Mouse (Mus musculus) heart, postnatal 0 days (tissue): Measurements from ENCODE around the gene Ptk6. TPM values are rescaled to one million over a fixed set of nuclear protein-coding genes. Genes with fewer than 3 reads are reported as not detected.
"Not testable (repeated sequence)": the region's sequence is repeated elsewhere in the genome, so short reads cannot be mapped to it uniquely, and the experiment has no call there.

Experiments
- ATAC-seq: fragments of 200-750 bp; cut with Nextera tagmentation; 2 replicates; pipeline ENCODE4 v1.8.0; 2017; ENCODE audit warnings: low read depth, moderate number of reproducible peaks, moderate library complexity; ENCODE audit not compliant: insufficient read depth
- DNase-seq: peaks from one replicate; pipeline ENCODE4 v3.0.0-alpha.2; 2016; ENCODE audit warnings: low spot score
- H3K27ac ChIP-seq: fragments of 300-500 bp; sonication (generic); 2 replicates; pipeline ENCODE4 v1.5.1; 2014; ENCODE audit warnings: low read depth, mild to moderate bottlenecking
- H3K27me3 ChIP-seq: fragments of 300-500 bp; sonication (generic); 2 replicates; pipeline ENCODE4 v1.6.1; 2014; ENCODE audit warnings: low read length, mixed read lengths; ENCODE audit not compliant: control insufficient read depth, insufficient read depth
- H3K36me3 ChIP-seq: fragments of 300-500 bp; sonication (generic); replicated peaks from 2 replicates; pipeline ENCODE4 v1.6.1; 2014; ENCODE audit warnings: low read length, mixed read lengths; ENCODE audit not compliant: control insufficient read depth, insufficient read depth
- H3K4me1 ChIP-seq: fragments of 300-500 bp; sonication (generic); 2 replicates; pipeline ENCODE4 v1.6.1; 2014; ENCODE audit warnings: antibody characterized with exemption; ENCODE audit not compliant: control insufficient read depth, insufficient read depth
- H3K4me2 ChIP-seq: fragments of 300-500 bp; sonication (generic); 2 replicates; pipeline ENCODE4 v1.6.1; 2014; ENCODE audit warnings: low read depth, mild to moderate bottlenecking, low read length, moderate library complexity
- H3K4me3 ChIP-seq: fragments of 300-500 bp; sonication (generic); 2 replicates; pipeline ENCODE4 v1.5.1; 2014; ENCODE audit warnings: low read depth, low read length
- H3K9ac ChIP-seq: fragments of 300-500 bp; sonication (generic); replicated peaks from 2 replicates; pipeline ENCODE4 v1.6.1; 2014; ENCODE audit warnings: low read depth, low read length, mixed read lengths
- H3K9me3 ChIP-seq: fragments of 300-500 bp; sonication (generic); replicated peaks from 2 replicates; pipeline ENCODE4 v1.6.1; 2016; ENCODE audit warnings: low read length; ENCODE audit not compliant: control insufficient read depth
- CTCF ChIP-seq: IDR thresholded peaks from 2 replicates; pipeline ENCODE4 v1.5.1; 2016; ENCODE audit warnings: antibody characterized with exemption, control low read depth, low read depth
- EP300 ChIP-seq: IDR thresholded peaks from 2 replicates; pipeline ENCODE4 v1.6.1; 2016; ENCODE audit warnings: antibody characterized with exemption, low read depth
- WGBS: fragments of 180-500 bp; shearing (Covaris S2); extraction: QIAGEN DNeasy Blood & Tissue Kit; methylation state at CpG from one replicate; pipeline ENCODE4 v1.1.7; 2014; 5-methylcytosine and 5-hydroxymethylcytosine counted together
- polyA plus RNA-seq: library from polyadenylated mRNA; unstranded; fragments of >200 nt; fragmentation: Nextera tagmentation; extraction: Ambion mirVana; gene quantifications from 2 replicates; pipeline ENCODE4 v1.2.1, GENCODE M21; 2015
- total RNA-seq: library from RNA; depleted of rRNA; stranded (reverse); fragments of >200 nt; gene quantifications from 2 replicates; pipeline ENCODE4 v1.2.3, GENCODE M21; 2014; ENCODE audit warnings: low replicate concordance

The Ptk6 gene
- total and polyA plus RNA-seq, 2 experiments from 2014 or later = not detected

- TF ChIP-seq CTCF (no peak), EP300 (no peak)
- Histone ChIP-seq H3K9ac (no peak overlapping the region), H3K27me3 (peaks cover 13% of the 10 kb centered on the region; the same call in 1 of the 2 replicates), H3K4me1 (no peaks in the 10 kb centered on the region), H3K36me3 (no peaks in the 10 kb centered on the region), H3K4me3 (no peak overlapping the region), H3K9me3 (no peaks in the 10 kb centered on the region), H3K4me2 (no peak overlapping the region), H3K27ac (no peak overlapping the region)
- 66% methylated on average over 5 of the region's 5 CpGs for WGBS
- DNase-seq (no peak), ATAC-seq (no peak)
Measured at GRCm38 (mm10) chr2:181205678-181206077, 3.1 kb upstream of the Ptk6 start.

- WGBS = 73% methylated on average over 6 of the region's 6 CpGs
- Histone ChIP-seq H3K4me1 (no peaks in the 10 kb centered on the region), H3K4me3 (no peak overlapping the region), H3K27me3 (0 out of 2 replicates have a peak, but pooled peaks cover 8% of the 10 kb centered on the region), H3K36me3 (no peaks in the 10 kb centered on the region), H3K9me3 (no peaks in the 10 kb centered on the region), H3K9ac (no peak overlapping the region), H3K4me2 (no peak overlapping the region), H3K27ac (no peak overlapping the region)
- TF ChIP-seq EP300 = no peak
- no peak for TF ChIP-seq CTCF
- DNase-seq = no peak
- ATAC-seq = no peak
Measured at GRCm38 (mm10) chr2:181202886-181203285, 297 bp upstream of the Ptk6 start.

- Histone ChIP-seq H3K27ac (no peak overlapping the region), H3K4me1 (no peaks in the 10 kb centered on the region), H3K4me2 (no peak overlapping the region), H3K36me3 (no peaks in the 10 kb centered on the region), H3K27me3 (0 out of 2 replicates have a peak, but pooled peaks cover 8% of the 10 kb centered on the region), H3K4me3 (no peak overlapping the region), H3K9ac (no peak overlapping the region), H3K9me3 (no peaks in the 10 kb centered on the region)
- DNase-seq (no peak), ATAC-seq (no peak)
- TF ChIP-seq CTCF (no peak), EP300 (no peak)
- 52% methylated on average over 3 of the region's 3 CpGs for WGBS
Measured at GRCm38 (mm10) chr2:181201606-181202005, 983 bp downstream of the Ptk6 start.

- H3K4me1 ChIP-seq = no peaks in the 10 kb centered on the region
Measured at GRCm38 (mm10) chr2:181196628-181197300, 5.8 kb downstream of the Ptk6 start.

GRCm38 (mm10) chr2:181193044-181193443 is 9.5 kb downstream of the Ptk6 start:
- Histone ChIP-seq H3K36me3 (no peaks in the 10 kb centered on the region), H3K9ac (no peak overlapping the region), H3K27ac (no peak overlapping the region), H3K4me1 (peaks cover 6% of the 10 kb centered on the region), H3K27me3 (no peaks in the 10 kb centered on the region), H3K4me3 (no peak overlapping the region), H3K4me2 (no peak overlapping the region), H3K9me3 (no peaks in the 10 kb centered on the region)
- WGBS = 59% methylated on average over 3 of the region's 3 CpGs
- ATAC-seq (no peak), DNase-seq (no peak)
- TF ChIP-seq CTCF (no peak), EP300 (no peak)

More at GRCm38 (mm10) chr2:181196628-181197300, 5.8 kb downstream of the Ptk6 start:
- no peak for ATAC-seq
- Histone ChIP-seq H3K27ac (no peak overlapping the region), H3K27me3 (no peaks in the 10 kb centered on the region), H3K9ac (no peak overlapping the region), H3K4me2 (no peak overlapping the region), H3K36me3 (no peaks in the 10 kb centered on the region), H3K4me3 (no peak overlapping the region), H3K9me3 (no peaks in the 10 kb centered on the region)
- TF ChIP-seq EP300 (no peak), CTCF (no peak)
- 78% methylated on average over 4 of the region's 4 CpGs for WGBS
- no peak for DNase-seq

- Histone ChIP-seq H3K4me1 (peaks cover 6% of the 10 kb centered on the region), H3K9ac (no peak overlapping the region), H3K9me3 (no peaks in the 10 kb centered on the region), H3K4me2 (no peak overlapping the region), H3K36me3 (no peaks in the 10 kb centered on the region), H3K4me3 (no peak overlapping the region), H3K27ac (no peak overlapping the region), H3K27me3 (no peaks in the 10 kb centered on the region)
- TF ChIP-seq EP300 = no peak
- TF ChIP-seq CTCF = no peak
- 59% methylated on average over 4 of the region's 4 CpGs for WGBS
- no peak for ATAC-seq
- no peak for DNase-seq
Measured at GRCm38 (mm10) chr2:181191936-181192335, 10.7 kb downstream of the Ptk6 start.

GRCm38 (mm10) chr2:181191385-181191784 is 11.2 kb downstream of the Ptk6 start:
- H3K4me2 ChIP-seq, H3K9me3 ChIP-seq, H3K4me1 ChIP-seq, DNase-seq, H3K27me3 ChIP-seq, H3K9ac ChIP-seq, H3K4me3 ChIP-seq, ATAC-seq, H3K36me3 ChIP-seq, H3K27ac ChIP-seq: not testable (repeated sequence)
- 70% methylated on average over 3 of the region's 4 CpGs for WGBS
